Mouse (Mus musculus) kidney, adult 18-20 months (tissue): ENCODE measurements around the gene Zbbx.

Experiments used
- DNase-seq: peaks from one replicate; pipeline ENCODE4 v3.0.0; 2021

Gene Zbbx

DNA sequence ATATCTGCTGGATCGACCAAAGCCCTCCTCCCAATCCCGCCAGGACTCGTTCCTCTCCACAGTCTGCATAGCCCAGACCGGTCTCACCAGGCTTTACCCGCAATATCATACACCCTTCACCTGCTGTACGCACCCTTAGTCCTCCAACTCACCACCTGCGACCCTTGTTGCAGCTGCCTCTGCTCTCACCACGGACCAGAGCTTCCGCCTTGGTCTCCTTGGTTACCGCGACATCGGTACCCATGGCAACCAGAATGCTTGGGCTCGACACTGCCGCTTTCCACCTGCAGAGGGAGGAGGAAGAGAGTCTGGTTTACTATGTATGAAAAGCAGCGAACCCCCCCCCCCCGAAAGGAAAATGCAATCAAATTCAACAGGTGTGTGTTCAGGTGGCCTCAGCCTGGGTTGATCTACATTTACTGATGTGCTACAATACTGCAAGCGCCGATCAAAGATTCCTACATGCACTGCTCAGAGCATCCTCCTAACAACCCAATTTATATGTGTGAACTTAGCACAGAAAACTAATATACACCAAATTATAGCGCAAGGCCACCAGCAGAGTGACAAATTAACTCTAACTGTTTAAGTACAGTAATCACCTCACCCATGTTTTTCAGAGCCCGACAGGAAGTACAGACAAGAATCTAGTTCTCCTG is at the start of gene Zbbx:
TSS of gene Zbbx (minus strand) at position 197 of the 659 bp plus-strand sequence.
- no peak for DNase-seq

DNA sequence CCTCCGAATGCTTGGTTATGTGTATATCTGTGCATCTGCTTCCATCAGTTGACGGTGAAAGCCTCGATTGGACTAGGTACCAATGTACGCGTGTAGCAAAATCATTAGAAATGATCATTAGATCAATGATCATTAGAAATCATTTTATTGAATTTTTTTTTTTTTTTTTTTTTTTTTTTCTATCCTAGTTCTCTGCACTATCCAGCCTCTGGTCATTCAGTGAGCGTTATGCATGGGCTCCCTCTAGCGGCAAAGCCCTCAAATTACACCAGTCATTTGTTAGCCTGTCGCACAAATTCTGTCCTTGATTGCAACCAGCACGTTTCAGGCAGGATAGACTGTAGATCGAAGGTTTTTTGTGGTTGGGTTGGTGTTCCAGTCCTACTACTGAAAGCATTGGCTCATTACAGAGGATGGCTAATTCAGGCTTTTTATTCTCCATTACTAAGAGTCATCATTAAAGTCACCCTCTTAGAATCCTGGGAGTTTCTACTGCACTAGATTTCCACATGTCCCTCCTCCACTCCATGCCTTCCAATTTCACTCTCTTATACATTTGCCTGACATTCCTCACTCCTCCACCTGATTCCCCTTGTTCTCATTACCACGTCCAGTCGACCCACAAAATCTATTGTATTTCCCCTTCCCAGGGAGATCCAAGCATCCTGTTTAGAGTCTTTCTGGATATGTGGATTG is 38.1 kb upstream of the Zbbx start:
- peak; percentile 37 for DNase-seq

- no peak for DNase-seq
These were observed 17.8 kb upstream of the Zbbx start for GRCm38 (mm10) chr3:75182606-75183005.

DNA sequence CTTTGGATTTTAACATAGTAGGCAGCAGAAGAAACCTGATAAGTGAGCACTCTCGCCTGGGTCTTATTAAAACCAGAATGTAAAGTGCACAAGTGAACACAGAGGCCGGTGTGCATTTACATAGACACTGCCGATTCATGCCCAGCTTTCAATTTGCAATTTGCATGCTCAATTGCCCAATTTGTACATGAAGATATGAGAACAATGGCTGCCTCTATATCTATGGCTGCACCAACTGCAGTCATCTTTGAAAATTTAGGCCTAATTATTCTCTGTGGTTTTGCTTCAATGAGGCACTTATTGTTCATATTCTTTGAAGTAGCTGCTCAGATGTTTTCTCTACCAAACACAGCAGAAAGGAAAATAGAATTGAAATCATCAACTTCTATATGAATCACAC is 23.0 kb downstream of the Zbbx start:
- DNase-seq = no peak

- no peak for DNase-seq
These were observed 60.0 kb downstream of the Zbbx start for GRCm38 (mm10) chr3:75104867-75105266.

DNA sequence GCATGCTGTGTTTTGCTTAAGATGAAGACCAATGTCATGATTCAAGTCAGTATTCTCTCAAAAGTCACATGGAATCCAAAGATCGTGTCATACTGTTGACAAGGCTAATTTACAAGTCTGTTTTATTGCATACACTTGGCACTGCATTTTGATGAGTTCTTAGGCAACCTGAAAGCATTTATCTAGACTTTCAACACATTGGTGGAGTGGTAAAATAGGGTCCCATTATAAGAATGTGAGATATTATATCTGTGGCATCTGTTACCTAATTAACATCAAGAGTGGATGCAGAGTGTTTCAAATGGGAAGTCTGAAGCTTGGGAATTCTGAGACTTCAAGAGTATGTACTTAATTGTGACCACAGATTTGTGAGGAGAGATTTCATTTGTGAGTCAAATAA is 79.1 kb downstream of the Zbbx start:
- DNase-seq = no peak

- DNase-seq = no peak
These were observed 85.9 kb downstream of the Zbbx start for GRCm38 (mm10) chr3:75078906-75079305.

DNA sequence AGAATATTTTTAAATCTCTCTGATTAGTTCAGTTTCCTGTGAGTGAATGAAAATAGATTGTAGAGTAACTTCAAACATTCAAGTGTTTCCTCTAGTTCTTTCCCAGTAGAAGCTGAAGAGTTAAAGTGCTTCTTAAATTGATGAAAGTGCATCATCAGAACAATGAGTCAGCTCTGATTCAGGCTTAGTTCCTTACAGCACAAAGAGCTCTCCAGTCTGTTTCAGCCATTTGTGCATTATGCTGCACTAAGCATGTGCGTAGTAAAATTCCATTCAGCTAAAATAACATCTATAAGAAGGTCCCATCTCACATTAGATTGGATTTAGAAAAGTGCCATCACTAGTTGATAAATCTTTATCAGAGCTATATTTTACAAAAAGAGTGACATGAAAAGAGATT is 155.1 kb downstream of the Zbbx start:
- no peak for DNase-seq
